Mouse (Mus musculus) hindbrain, embryonic 16.5 days (tissue): Measurements from ENCODE around the gene Vwde. TPM values are rescaled to one million over a fixed set of nuclear protein-coding genes. Genes with fewer than 3 reads are reported as not detected.

ENCODE experiments used
- ATAC-seq: fragments of 200-750 bp; cut with Nextera tagmentation; 2 replicates; pipeline ENCODE4 v1.8.0; 2017; ENCODE audit warnings: moderate TSS enrichment, moderate library complexity
- H3K27ac ChIP-seq: fragments of 300-500 bp; sonication (generic); 2 replicates; pipeline ENCODE4 v1.5.1; 2014; ENCODE audit warnings: low read depth, mild to moderate bottlenecking, control low read depth, low read length, moderate library complexity
- H3K27me3 ChIP-seq: fragments of 300-500 bp; sonication (generic); replicated peaks from 2 replicates; pipeline ENCODE4 v1.6.1; 2014; ENCODE audit warnings: low read length; ENCODE audit not compliant: control insufficient read depth, insufficient read depth
- H3K36me3 ChIP-seq: fragments of 300-500 bp; sonication (generic); 2 replicates; pipeline ENCODE4 v1.6.1; 2014; ENCODE audit warnings: mild to moderate bottlenecking, low read length, moderate library complexity, mixed read lengths; ENCODE audit not compliant: control insufficient read depth, insufficient read depth
- H3K4me1 ChIP-seq: fragments of 300-500 bp; sonication (generic); 2 replicates; pipeline ENCODE4 v1.6.1; 2014; ENCODE audit warnings: low read depth, low read length; ENCODE audit not compliant: control insufficient read depth, insufficient read depth
- H3K4me2 ChIP-seq: fragments of 300-500 bp; sonication (generic); 2 replicates; pipeline ENCODE4 v1.6.1; 2014; ENCODE audit warnings: mild to moderate bottlenecking, low read length, control low read depth, moderate library complexity
- H3K4me3 ChIP-seq: fragments of 300-500 bp; sonication (generic); 2 replicates; pipeline ENCODE4 v1.5.1; 2014; ENCODE audit warnings: mild to moderate bottlenecking, low read length, control low read depth, moderate library complexity
- H3K9ac ChIP-seq: fragments of 300-500 bp; sonication (generic); 2 replicates; pipeline ENCODE4 v1.6.1; 2014; ENCODE audit warnings: low read depth, mild to moderate bottlenecking, control low read depth, low read length, moderate library complexity
- H3K9me3 ChIP-seq: fragments of 300-500 bp; sonication (generic); 2 replicates; pipeline ENCODE4 v1.6.1; 2014; ENCODE audit warnings: mild to moderate bottlenecking, low read length, moderate library complexity; ENCODE audit not compliant: control insufficient read depth
- WGBS: fragments of 180-500 bp; shearing (Covaris S2); extraction: QIAGEN DNeasy Blood & Tissue Kit; methylation state at CpG from one replicate; pipeline ENCODE4 v1.1.7; 2014; 5-methylcytosine and 5-hydroxymethylcytosine counted together
- polyA plus RNA-seq: library from polyadenylated mRNA; unstranded; fragments of >200 nt; fragmentation: Nextera tagmentation; extraction: Ambion mirVana; gene quantifications from 2 replicates; pipeline ENCODE4 v1.2.1, GENCODE M21; 2015

Vwde gene
- polyA plus RNA-seq, 1 experiment from 2014 or later, result 0.21 TPM

DNA sequence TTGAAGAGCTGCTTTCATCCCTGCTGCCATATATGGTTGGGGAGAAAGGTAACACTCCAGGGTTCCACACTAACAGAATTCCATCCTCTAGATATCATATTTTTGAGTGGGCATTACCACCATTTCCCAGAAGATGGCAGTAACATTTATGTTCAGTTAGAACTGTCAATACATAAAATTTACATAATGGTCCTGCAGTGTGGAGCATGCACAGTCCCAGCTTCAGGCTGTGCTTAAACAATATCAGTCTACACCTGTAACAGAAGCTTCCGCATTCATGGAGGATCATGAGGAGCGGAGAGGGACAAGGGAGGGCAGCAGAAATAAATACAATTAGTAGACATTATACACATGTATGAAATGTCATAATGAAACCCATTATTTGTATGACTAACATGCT is 65.3 kb downstream of the Vwde start:
- no peak overlapping the region for H3K9ac ChIP-seq
- peak; percentile 61; the same call in 1 of the 2 replicates for ATAC-seq
- no peaks in the 10 kb centered on the region for H3K9me3 ChIP-seq
- H3K36me3 ChIP-seq, result no peaks in the 10 kb centered on the region
- no peak overlapping the region for H3K27ac ChIP-seq
- no peaks in the 10 kb centered on the region for H3K27me3 ChIP-seq
- no peak overlapping the region for H3K4me3 ChIP-seq
- H3K4me2 ChIP-seq, result no peak overlapping the region
- H3K4me1 ChIP-seq, result no peaks in the 10 kb centered on the region
- WGBS, result 79% methylated on average over 2 of the region's 2 CpGs

DNA sequence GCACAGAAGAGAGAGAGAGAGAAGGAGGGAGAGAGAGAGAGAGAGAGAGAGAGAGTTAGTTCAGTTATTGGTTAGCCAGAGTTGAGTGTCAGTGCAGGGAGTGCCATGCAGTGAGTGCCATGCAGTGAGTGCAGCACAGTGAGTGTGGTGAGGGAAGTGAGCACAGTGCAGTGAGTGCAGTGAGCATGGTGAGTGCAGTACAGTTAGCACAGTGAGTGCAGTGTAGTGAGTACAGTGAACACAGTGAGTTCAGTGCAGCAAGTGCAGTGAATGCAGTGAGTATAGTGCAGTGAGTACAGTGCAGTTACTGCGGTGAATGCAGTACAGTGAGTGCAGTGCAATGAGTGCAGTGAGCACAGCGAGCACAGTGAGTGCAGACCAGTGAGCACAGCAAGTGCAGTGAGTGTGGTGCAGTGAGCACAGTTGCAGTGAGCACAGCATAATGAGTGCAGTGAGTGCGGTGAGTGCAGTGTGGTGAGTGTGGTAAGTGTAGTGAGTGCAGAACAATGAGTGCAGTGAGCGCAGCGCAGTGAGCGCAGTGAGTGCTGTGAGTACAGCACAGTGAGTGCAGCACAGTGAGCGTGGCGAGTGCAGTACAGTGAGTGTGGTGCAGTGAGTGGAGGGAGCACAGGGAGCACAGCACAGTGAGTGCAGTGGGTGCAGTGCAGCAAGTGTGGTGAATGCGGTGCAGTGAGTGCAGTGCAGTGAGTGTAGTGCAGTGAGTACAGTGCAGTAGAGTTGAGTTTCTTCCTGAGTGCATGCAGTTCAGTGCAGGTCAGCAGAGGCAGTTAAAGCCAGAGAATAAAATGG is 70.7 kb downstream of the Vwde start:
- 94% methylated on average over 9 of the region's 9 CpGs for WGBS
- no peak overlapping the region for H3K27ac ChIP-seq
- H3K9me3 ChIP-seq, result no peaks in the 10 kb centered on the region
- no peak overlapping the region for H3K4me2 ChIP-seq
- peak; percentile 27; the same call in 1 of the 2 replicates for ATAC-seq
- H3K9ac ChIP-seq, result no peak overlapping the region
- no peak overlapping the region for H3K4me3 ChIP-seq
- H3K27me3 ChIP-seq, result no peaks in the 10 kb centered on the region
- no peaks in the 10 kb centered on the region for H3K36me3 ChIP-seq
- no peaks in the 10 kb centered on the region for H3K4me1 ChIP-seq

DNA sequence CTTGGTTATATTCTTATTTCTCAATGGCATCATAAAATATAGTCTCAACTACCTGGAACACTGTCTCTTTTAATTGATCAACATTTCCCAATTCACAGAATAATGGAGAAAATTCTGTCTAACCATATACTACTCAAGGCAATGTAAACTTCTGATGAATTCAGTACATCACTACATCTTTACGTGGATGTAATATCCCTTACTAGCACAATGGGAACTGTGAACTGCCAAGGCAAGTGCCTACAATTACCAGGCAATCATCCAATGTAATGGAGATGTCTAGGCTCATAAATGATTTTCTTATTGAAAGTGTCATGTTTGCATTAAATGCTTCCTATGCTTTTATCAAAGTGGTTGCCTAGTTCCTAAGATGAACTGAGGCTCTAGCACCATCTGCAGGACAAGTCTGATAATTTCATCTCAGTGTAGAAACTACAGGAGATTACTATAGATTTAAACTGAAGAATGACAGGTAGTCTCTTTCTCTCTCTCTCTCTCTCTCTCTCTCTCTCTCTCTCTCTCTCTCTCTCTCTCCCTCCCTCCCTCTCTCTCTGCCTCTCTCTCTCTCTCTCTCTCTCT is 72.6 kb downstream of the Vwde start:
- H3K4me1 ChIP-seq, result no peaks in the 10 kb centered on the region
- WGBS, result 62% methylated on average over 1 of the region's 1 CpGs
- ATAC-seq, result peak; percentile 82
- no peak overlapping the region for H3K4me2 ChIP-seq
- no peak overlapping the region for H3K9ac ChIP-seq
- H3K4me3 ChIP-seq, result no peak overlapping the region
- H3K9me3 ChIP-seq, result no peaks in the 10 kb centered on the region
- H3K27me3 ChIP-seq, result no peaks in the 10 kb centered on the region
- no peaks in the 10 kb centered on the region for H3K36me3 ChIP-seq
- H3K27ac ChIP-seq, result no peak overlapping the region

DNA sequence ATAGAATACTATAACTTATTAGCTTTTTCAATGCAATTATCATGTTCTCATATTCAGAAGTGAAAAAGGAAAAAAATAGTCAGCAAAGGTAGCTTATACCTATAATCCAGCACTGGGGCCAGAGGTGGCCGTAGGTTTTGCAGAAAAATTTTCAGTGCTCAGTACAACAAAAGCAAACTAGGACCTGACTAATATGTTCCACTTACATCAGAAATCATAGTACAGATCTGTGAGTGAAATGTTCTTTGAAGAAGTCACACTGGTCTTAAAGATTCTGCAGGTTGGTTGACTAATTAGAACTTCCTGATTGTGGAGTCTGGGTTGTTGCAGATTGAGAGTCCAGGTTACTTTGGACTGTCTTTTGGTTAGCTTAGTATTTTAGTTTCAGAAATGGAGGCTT is 87.5 kb downstream of the Vwde start:
- Histone ChIP-seq H3K4me2 (no peak overlapping the region), H3K4me1 (no peaks in the 10 kb centered on the region), H3K27me3 (no peaks in the 10 kb centered on the region), H3K9ac (no peak overlapping the region), H3K36me3 (no peaks in the 10 kb centered on the region), H3K4me3 (no peak overlapping the region), H3K27ac (no peak overlapping the region), H3K9me3 (no peaks in the 10 kb centered on the region)
- no peak for ATAC-seq
- WGBS, result 98% methylated on average over 1 of the region's 1 CpGs

DNA sequence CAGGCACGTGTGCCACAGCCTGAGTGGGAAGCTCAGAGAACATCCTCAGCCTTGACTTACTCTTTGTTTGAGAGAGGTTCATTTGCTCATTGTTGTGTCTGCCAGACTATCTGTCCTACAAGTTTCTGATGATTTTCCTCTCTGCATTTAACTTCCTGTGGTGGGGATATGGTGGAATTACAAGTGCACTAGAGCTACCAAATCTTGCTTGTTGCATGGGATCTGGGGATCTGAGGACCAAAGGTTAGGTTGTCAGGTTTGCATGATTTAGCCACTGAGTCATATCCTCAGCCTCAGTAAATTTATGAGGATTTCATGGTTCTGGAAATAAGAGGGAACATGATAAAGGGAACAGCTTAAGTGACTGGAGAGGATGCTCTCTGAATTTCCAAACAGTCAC is 116.1 kb downstream of the Vwde start:
- H3K4me2 ChIP-seq, result no peak overlapping the region
- no peak overlapping the region for H3K27ac ChIP-seq
- no peak overlapping the region for H3K9ac ChIP-seq
- H3K36me3 ChIP-seq, result no peaks in the 10 kb centered on the region
- WGBS, result 73% methylated on average over 1 of the region's 1 CpGs
- H3K27me3 ChIP-seq, result no peaks in the 10 kb centered on the region
- no peak overlapping the region for H3K4me3 ChIP-seq
- ATAC-seq, result no peak
- H3K9me3 ChIP-seq, result no peaks in the 10 kb centered on the region
- no peaks in the 10 kb centered on the region for H3K4me1 ChIP-seq

Other genes with a start within 250 kb of the Vwde start
- gene Tmem106b, start 155.2 kb downstream of the Vwde start, polyA plus RNA-seq, result 37.2 and 40.9 TPM in 2 replicates